Mouse (Mus musculus) embryonic fibroblast, embryonic 13.5 days (primary cell): ENCODE data around the gene Gpatch8. TPM values are rescaled to one million over a fixed set of nuclear protein-coding genes. Genes with fewer than 3 reads are reported as not detected.

Experiments
- H3K27ac ChIP-seq: 2 replicates; pipeline ENCODE4 v1.5.1; 2012; ENCODE audit warnings: low read length, control low read depth, inconsistent platforms; ENCODE audit not compliant: insufficient read depth
- H3K4me1 ChIP-seq: 2 replicates; pipeline ENCODE4 v1.6.1; 2011; ENCODE audit warnings: low read length; ENCODE audit not compliant: control insufficient read depth, insufficient read depth
- H3K4me3 ChIP-seq: 2 replicates; pipeline ENCODE4 v1.5.1; 2011; ENCODE audit warnings: mild to moderate bottlenecking, control low read depth, low read length; ENCODE audit not compliant: insufficient read depth
- CTCF ChIP-seq: IDR thresholded peaks from 2 replicates; pipeline ENCODE4 v1.5.1; 2011; ENCODE audit warnings: mild to moderate bottlenecking, control low read depth, low read length, moderate library complexity, borderline replicate concordance; ENCODE audit not compliant: insufficient read depth
- POLR2A ChIP-seq: IDR thresholded peaks from 2 replicates; pipeline ENCODE4 v1.6.1; 2011; ENCODE audit warnings: low read depth, mild to moderate bottlenecking, control low read depth, low read length, moderate library complexity
- polyA plus RNA-seq: library from polyadenylated mRNA; stranded (reverse); fragments of >200 nt; gene quantifications from 2 replicates; pipeline ENCODE4 v1.2.4, GENCODE M21; 2011; ENCODE audit warnings: low read depth; ENCODE audit not compliant: missing spikeins, insufficient read length

Gpatch8 gene
- polyA plus RNA-seq, 1 experiment, result 36.6 TPM

- TF ChIP-seq CTCF (no peak), POLR2A (no peak)
- Histone ChIP-seq H3K27ac (peak overlapping the region; percentile 84; the same call in 1 of the 2 replicates), H3K4me1 (peaks cover 8% of the 10 kb centered on the region; the same call in 1 of the 2 replicates), H3K4me3 (no peak overlapping the region)
Measured at GRCm38 (mm10) chr11:102582736-102583135, 26.5 kb upstream of the Gpatch8 start.

- Histone ChIP-seq H3K27ac (peak overlapping the region; percentile 84), H3K4me3 (no peak overlapping the region), H3K4me1 (peaks cover 9% of the 10 kb centered on the region; the same call in 1 of the 2 replicates)
- TF ChIP-seq CTCF, result no peak
- TF ChIP-seq POLR2A, result peak; percentile 21; the same call in 1 of the 2 replicates
Measured at GRCm38 (mm10) chr11:102582016-102582610, 25.9 kb upstream of the Gpatch8 start.

GRCm38 (mm10) chr11:102581281-102582015 lies 25.3 kb upstream of the Gpatch8 start:
- H3K4me1 ChIP-seq, result peaks cover 14% of the 10 kb centered on the region

GRCm38 (mm10) chr11:102580034-102580330 lies 23.8 kb upstream of the Gpatch8 start:
- peak overlapping the region; percentile 29; the same call in 1 of the 2 replicates for H3K27ac ChIP-seq
- TF ChIP-seq POLR2A, result no peak
- no peak for TF ChIP-seq CTCF
- peaks cover 15% of the 10 kb centered on the region for H3K4me1 ChIP-seq
- H3K4me3 ChIP-seq, result no peak overlapping the region

More at GRCm38 (mm10) chr11:102581281-102582015, 25.3 kb upstream of the Gpatch8 start:
- TF ChIP-seq POLR2A (no peak), CTCF (no peak)
- Histone ChIP-seq H3K4me3 (no peak overlapping the region), H3K27ac (peak overlapping the region; percentile 84)

GRCm38 (mm10) chr11:102579165-102580033 lies 23.2 kb upstream of the Gpatch8 start, which contains the start of gene Gm11627:
Gene Gm11627 (minus strand): TSS chr11:102579461.
- TF ChIP-seq POLR2A (0 out of 2 replicates have a peak, but pooled peaks have one; percentile 4), CTCF (no peak)
- peaks cover 15% of the 10 kb centered on the region for H3K4me1 ChIP-seq
- no peak within 1 kb of the TSS for H3K4me3 ChIP-seq
- H3K27ac ChIP-seq, result peak within 1 kb of the TSS; percentile 53

GRCm38 (mm10) chr11:102578341-102579118 lies 22.3 kb upstream of the Gpatch8 start:
- Histone ChIP-seq H3K27ac (no peak overlapping the region), H3K4me3 (no peak overlapping the region), H3K4me1 (peaks cover 15% of the 10 kb centered on the region)
- TF ChIP-seq CTCF (peak; percentile 43), POLR2A (peak; percentile 44)

GRCm38 (mm10) chr11:102576050-102576754 lies 20.0 kb upstream of the Gpatch8 start:
- H3K4me3 ChIP-seq, result no peak overlapping the region
- TF ChIP-seq CTCF (no peak), POLR2A (no peak)
- peaks cover 7% of the 10 kb centered on the region for H3K4me1 ChIP-seq
- H3K27ac ChIP-seq, result peak overlapping the region; percentile 58; the same call in 1 of the 2 replicates

GRCm38 (mm10) chr11:102575034-102575433 lies 18.8 kb upstream of the Gpatch8 start:
- Histone ChIP-seq H3K4me3 (no peak overlapping the region), H3K4me1 (peaks cover 7% of the 10 kb centered on the region), H3K27ac (no peak overlapping the region)
- no peak for TF ChIP-seq POLR2A
- TF ChIP-seq CTCF, result no peak
